ENCODE assay signal across 8 mouse cellular contexts in the genomic region with DNA sequence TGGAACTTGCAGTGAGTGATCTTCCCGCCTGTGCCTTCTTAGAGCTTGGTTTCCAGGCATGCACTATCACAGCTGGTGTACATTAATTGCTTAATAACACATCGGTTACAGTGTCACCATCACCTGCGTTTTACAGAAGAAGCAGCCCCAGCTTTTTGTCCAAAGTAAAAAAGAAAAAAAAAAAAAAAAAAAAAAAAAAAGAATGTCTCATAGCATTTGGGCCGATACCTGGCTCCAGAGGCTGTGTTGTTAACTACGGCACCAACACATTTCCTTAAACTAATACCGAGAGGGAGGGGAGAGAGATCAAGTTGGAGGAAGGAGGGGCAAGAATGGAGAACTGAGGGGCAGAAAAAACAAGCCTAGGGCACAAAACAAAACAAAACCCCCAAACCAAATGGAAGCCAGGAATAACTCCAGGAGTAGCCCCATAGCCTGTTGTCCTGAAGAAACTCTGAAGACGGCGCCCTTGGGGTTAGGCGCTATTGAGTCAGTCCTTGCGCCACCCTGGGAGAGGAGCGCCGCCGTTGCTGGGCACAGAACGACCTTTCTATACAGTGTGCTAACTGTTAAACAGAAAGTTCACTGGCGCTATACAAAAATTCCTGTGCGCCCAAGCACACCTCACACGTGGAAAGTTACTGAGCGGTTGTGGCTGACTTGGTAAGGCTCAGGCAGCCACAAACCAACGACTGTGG. TPM values are rescaled to one million over a fixed set of nuclear protein-coding genes. Genes with fewer than 3 reads are reported as not detected.
DNase-seq lines count a peak whose midpoint lies in the region; ATAC-seq and TF ChIP-seq lines count a peak whose summit lies in the region.

No protein-coding gene starts in this region.

- H3K27ac ChIP-seq in heart, embryonic 15.5 days: peak overlapping the region; percentile 90; the same call in 1 of the 2 replicates
- H3K27ac ChIP-seq in embryonic facial prominence, embryonic 14.5 days (replicated peaks; ENCODE audit: low read depth, low read length): peak overlapping the region; percentile 96
- H3K27ac ChIP-seq in lung, embryonic 16.5 days (ENCODE audit: low read length): peak overlapping the region; percentile 50; the same call in 1 of the 2 replicates
- peak overlapping the region; percentile 45; the same call in 1 of the 2 replicates for H3K27ac ChIP-seq in small intestine, adult 2 months (ENCODE audit: insufficient read depth, low read depth, low read length)

- H3K36me3 ChIP-seq in heart, embryonic 15.5 days: no peaks in the 10 kb centered on the region
- 0 out of 2 replicates have a peak, but pooled peaks cover under 1% of the 10 kb centered on the region for H3K36me3 ChIP-seq in embryonic facial prominence, embryonic 14.5 days (ENCODE audit: control insufficient read depth, insufficient read depth, low read length)
- 0 out of 2 replicates have a peak, but pooled peaks cover 2% of the 10 kb centered on the region for H3K36me3 ChIP-seq in lung, embryonic 16.5 days (ENCODE audit: control insufficient read depth, insufficient read depth, low read length)
- no peaks in the 10 kb centered on the region for H3K36me3 ChIP-seq in small intestine, adult 2 months (ENCODE audit: control insufficient read depth, insufficient read depth, low read length)

- TF ChIP-seq POLR2A in small intestine, adult 2 months (IDR thresholded peaks at IDR 0.05; ENCODE audit: low read depth, low read length): no peak

- no peaks in the 10 kb centered on the region for H3K9me3 ChIP-seq in heart, embryonic 15.5 days (replicated peaks)
- H3K9me3 ChIP-seq in embryonic facial prominence, embryonic 14.5 days (ENCODE audit: control insufficient read depth, low read length): no peaks in the 10 kb centered on the region
- H3K9me3 ChIP-seq in lung, embryonic 16.5 days (ENCODE audit: control insufficient read depth, low read length): peaks cover under 1% of the 10 kb centered on the region; the same call in 1 of the 2 replicates

- intact Hi-C loops in heart, postnatal 25 days (cut with DNase I): loop anchor here (5.0 to 10.0 kb wide), 2 partner anchors 495 to 597 kb away; no protein-coding TSS in a partner anchor

- peak overlapping the region; percentile 75 for H3K4me3 ChIP-seq in heart, embryonic 15.5 days
- H3K4me3 ChIP-seq in embryonic facial prominence, embryonic 14.5 days (ENCODE audit: low read depth, low read length): peak overlapping the region; percentile 58
- H3K4me3 ChIP-seq in lung, embryonic 16.5 days (ENCODE audit: low read length): peak overlapping the region; percentile 66
- peak overlapping the region; percentile 51 for H3K4me3 ChIP-seq in small intestine, adult 2 months (ENCODE audit: low read depth, low read length)

- TF ChIP-seq CTCF in small intestine, adult 2 months (IDR thresholded peaks at IDR 0.05; ENCODE audit: extremely low read depth, insufficient read length, insufficient replicate concordance, low read depth, low read length): no peak

- ATAC-seq in heart, embryonic 15.5 days (replicated peaks; ENCODE audit: insufficient number of reproducible peaks, insufficient read depth, low FRiP score, low read depth): no peak
- no peak for ATAC-seq in embryonic facial prominence, embryonic 14.5 days (ENCODE audit: low read depth)
- peak; percentile 8; the same call in 1 of the 2 replicates for ATAC-seq in lung, embryonic 16.5 days (ENCODE audit: low read depth)

- peak overlapping the region; percentile 74; the same call in 1 of the 2 replicates for H3K9ac ChIP-seq in heart, embryonic 15.5 days
- peak overlapping the region; percentile 79 for H3K9ac ChIP-seq in embryonic facial prominence, embryonic 14.5 days (ENCODE audit: low read depth, low read length)
- H3K9ac ChIP-seq in lung, embryonic 16.5 days (ENCODE audit: low read length): peak overlapping the region; percentile 51

- peaks cover 21% of the 10 kb centered on the region for H3K4me1 ChIP-seq in heart, embryonic 15.5 days (replicated peaks)
- no peaks in the 10 kb centered on the region for H3K4me1 ChIP-seq in embryonic facial prominence, embryonic 14.5 days (ENCODE audit: control insufficient read depth, insufficient read depth, low read length)
- H3K4me1 ChIP-seq in lung, embryonic 16.5 days (replicated peaks; ENCODE audit: control insufficient read depth, insufficient read depth, low read length): peaks cover 3% of the 10 kb centered on the region; the same call in 1 of the 2 replicates
- H3K4me1 ChIP-seq in small intestine, adult 2 months (ENCODE audit: control insufficient read depth, insufficient read depth, insufficient read length, low read length): peaks cover 4% of the 10 kb centered on the region

- no peak for DNase-seq in heart, postnatal 25 days (ENCODE audit: low spot score)
- DNase-seq in embryonic facial prominence, embryonic 14.5 days (ENCODE audit: low spot score): peak; percentile 66
- DNase-seq in kidney, adult 18-20 months: peak; percentile 39
- DNase-seq in gastrocnemius, postnatal 25 days: no peak
- no peak for DNase-seq in layer of hippocampus, postnatal 25 days (ENCODE audit: extremely low spot score in 1 of 2, low spot score in 1 of 2)

- no peaks in the 10 kb centered on the region for H3K27me3 ChIP-seq in heart, embryonic 15.5 days
- H3K27me3 ChIP-seq in embryonic facial prominence, embryonic 14.5 days (replicated peaks; ENCODE audit: control insufficient read depth, insufficient read depth, low read length): no peaks in the 10 kb centered on the region
- H3K27me3 ChIP-seq in lung, embryonic 16.5 days (ENCODE audit: control insufficient read depth, insufficient read depth, low read depth, low read length): no peaks in the 10 kb centered on the region
- H3K27me3 ChIP-seq in small intestine, adult 2 months (ENCODE audit: control insufficient read depth, insufficient read depth, low read length): no peaks in the 10 kb centered on the region

- WGBS in heart, embryonic 15.5 days: 25% methylated on average over 19 of the region's 19 CpGs
- WGBS in embryonic facial prominence, embryonic 14.5 days: 11% methylated on average over 19 of the region's 19 CpGs
- 18% methylated on average over 19 of the region's 19 CpGs for WGBS in lung, embryonic 16.5 days
- 11% methylated on average over 19 of the region's 19 CpGs for WGBS in small intestine, adult 2 months

- H3K4me2 ChIP-seq in heart, embryonic 15.5 days: peak overlapping the region; percentile 99
- peak overlapping the region; percentile 94 for H3K4me2 ChIP-seq in embryonic facial prominence, embryonic 14.5 days (ENCODE audit: low read depth, low read length)
- peak overlapping the region; percentile 98 for H3K4me2 ChIP-seq in lung, embryonic 16.5 days (ENCODE audit: low read depth, low read length)

RNA-seq across cellular contexts. Expression of a gene that starts 0.6 kb away (rescaled TPM):
- 80.1 and 102 TPM in 2 replicates for polyA plus RNA-seq in heart, embryonic 15.5 days (2015; fragmentation: Nextera tagmentation; extraction: Ambion mirVana)
- 10 to 100 TPM in 1 of 2 experiments, 1 to 10 TPM in 1; 8.0 to 14.3 TPM for total RNA-seq in heart, postnatal 25 days (2021)
- polyA plus RNA-seq in embryonic facial prominence, embryonic 14.5 days (2014; fragmentation: Nextera tagmentation; extraction: Ambion mirVana): 194 and 214 TPM in 2 replicates
- polyA plus RNA-seq in lung, embryonic 16.5 days (2015; fragmentation: Nextera tagmentation; extraction: Ambion mirVana): 192 and 195 TPM in 2 replicates
- polyA plus RNA-seq in small intestine, adult 2 months (2012; rRNA removed): 94.9 and 147 TPM in 2 replicates
- total RNA-seq in gastrocnemius, postnatal 25 days (2021): 10 to 100 TPM; 39.5 to 77.7 TPM
- 10 to 100 TPM; 15.0 to 16.6 TPM for total RNA-seq in layer of hippocampus, postnatal 25 days (2021)

RNA-seq across cellular contexts. Expression of a gene that starts 36.7 kb away (rescaled TPM):
- polyA plus RNA-seq in heart, embryonic 15.5 days (2015; fragmentation: Nextera tagmentation; extraction: Ambion mirVana): 80.8 and 95.5 TPM in 2 replicates
- total RNA-seq in heart, postnatal 25 days (2021): 100 to 1,000 TPM; 107 to 111 TPM
- polyA plus RNA-seq in embryonic facial prominence, embryonic 14.5 days (2014; fragmentation: Nextera tagmentation; extraction: Ambion mirVana): 56.1 and 57.1 TPM in 2 replicates
- polyA plus RNA-seq in lung, embryonic 16.5 days (2015; fragmentation: Nextera tagmentation; extraction: Ambion mirVana): 44.3 and 49.2 TPM in 2 replicates
- polyA plus RNA-seq in small intestine, adult 2 months (2012; rRNA removed): 5.1 and 5.3 TPM in 2 replicates
- 100 to 1,000 TPM; 101 to 117 TPM for total RNA-seq in gastrocnemius, postnatal 25 days (2021)
- total RNA-seq in layer of hippocampus, postnatal 25 days (2021): 10 to 100 TPM; 42.3 to 42.6 TPM

RNA-seq across cellular contexts. Expression of a gene that starts 53.6 kb away (rescaled TPM):
- polyA plus RNA-seq in heart, embryonic 15.5 days (2015; fragmentation: Nextera tagmentation; extraction: Ambion mirVana): 16.0 and 16.5 TPM in 2 replicates
- total RNA-seq in heart, postnatal 25 days (2021): 10 to 100 TPM in 1 of 2 experiments, 1 to 10 TPM in 1; 9.1 to 18.4 TPM
- 13.2 and 20.4 TPM in 2 replicates for polyA plus RNA-seq in embryonic facial prominence, embryonic 14.5 days (2014; fragmentation: Nextera tagmentation; extraction: Ambion mirVana)
- 12.5 and 25.4 TPM in 2 replicates for polyA plus RNA-seq in lung, embryonic 16.5 days (2015; fragmentation: Nextera tagmentation; extraction: Ambion mirVana)
- polyA plus RNA-seq in small intestine, adult 2 months (2012; rRNA removed): 98.7 and 112 TPM in 2 replicates
- total RNA-seq in gastrocnemius, postnatal 25 days (2021): 10 to 100 TPM in 1 of 2 experiments, 1 to 10 TPM in 1; 6.6 to 16.7 TPM
- total RNA-seq in layer of hippocampus, postnatal 25 days (2021): 10 to 100 TPM in 1 of 2 experiments, not detected in 1; 15.7 TPM

Comparison
In these comparisons a context has a peak if more than half of its experiments do, and no peak if none do; other contexts are left out.
1. H3K27ac ChIP-seq: peak in every context shown above with its lines; median percentile 96 in embryonic facial prominence, embryonic 14.5 days; 90 in heart, embryonic 15.5 days; 50 in lung, embryonic 16.5 days; 45 in small intestine, adult 2 months.
2. DNase-seq: peak in embryonic facial prominence, embryonic 14.5 days (single experiment) and kidney, adult 18-20 months (single experiment); none in heart, postnatal 25 days (single experiment), gastrocnemius, postnatal 25 days (single experiment) and layer of hippocampus, postnatal 25 days (0 of 2).
3. Peak in every context shown above with its lines, with median percentiles within 50 percentile points of each other: H3K4me2 ChIP-seq, H3K4me3 ChIP-seq and H3K9ac ChIP-seq.